Mouse (Mus musculus) T-helper 2 cell (primary cell): ENCODE data around the gene Gm1673.
"Not testable (repeated sequence)": the region's sequence is repeated elsewhere in the genome, so short reads cannot be mapped to it uniquely, and the experiment has no call there.

Experiments used
- in situ Hi-C: fragments of 300-600 bp; cut with MboI, MseI; formaldehyde crosslinking; loops from one replicate; pipeline ENCODE4 v1.15.1; 2025; ENCODE audit warnings: high pct_unique_total_duplicates

The Gm1673 gene

DNA sequence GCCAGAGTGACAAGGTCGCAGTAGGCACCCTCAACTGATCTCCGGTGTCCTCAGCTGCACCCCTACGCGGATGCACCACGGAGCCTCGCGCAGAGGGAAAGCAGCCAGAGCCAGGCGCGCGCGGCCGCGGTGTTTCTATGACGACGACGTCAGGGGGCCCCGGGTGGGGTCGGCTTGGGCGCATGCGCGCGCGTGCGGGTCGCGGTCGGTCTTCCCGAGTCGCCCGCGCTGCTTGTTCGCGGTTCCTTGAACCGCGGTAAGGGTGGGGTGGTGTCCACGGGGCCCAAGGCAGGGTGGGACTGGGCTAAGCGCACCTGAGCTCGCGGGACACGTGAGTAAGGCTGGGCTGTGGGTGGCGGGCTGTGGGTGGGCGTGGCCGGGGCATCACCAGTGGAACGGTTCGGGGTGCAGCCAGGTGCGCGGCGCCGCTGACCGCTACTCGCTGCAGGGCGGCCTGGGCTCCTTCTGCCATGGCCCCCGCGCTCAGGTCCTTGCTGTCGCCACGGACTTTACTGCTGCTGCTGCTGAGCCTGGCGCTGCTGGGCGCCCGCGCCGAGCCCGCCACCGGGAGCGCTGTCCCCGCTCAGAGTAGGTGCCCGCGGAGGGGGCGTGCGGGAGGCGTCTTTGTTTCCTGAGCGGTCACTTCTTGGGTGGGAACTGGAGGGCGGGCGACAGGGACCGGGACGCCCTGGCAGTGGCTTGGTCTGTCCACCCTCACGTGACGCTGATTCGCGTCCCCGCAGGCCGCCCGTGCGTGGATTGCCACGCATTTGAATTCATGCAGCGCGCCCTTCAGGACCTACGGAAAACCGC is at the start of gene Gm1673:
Gm1673 (plus strand) TSS at position 125 of the 813 bp plus-strand sequence.
- in situ Hi-C loops = no loop called here

DNA sequence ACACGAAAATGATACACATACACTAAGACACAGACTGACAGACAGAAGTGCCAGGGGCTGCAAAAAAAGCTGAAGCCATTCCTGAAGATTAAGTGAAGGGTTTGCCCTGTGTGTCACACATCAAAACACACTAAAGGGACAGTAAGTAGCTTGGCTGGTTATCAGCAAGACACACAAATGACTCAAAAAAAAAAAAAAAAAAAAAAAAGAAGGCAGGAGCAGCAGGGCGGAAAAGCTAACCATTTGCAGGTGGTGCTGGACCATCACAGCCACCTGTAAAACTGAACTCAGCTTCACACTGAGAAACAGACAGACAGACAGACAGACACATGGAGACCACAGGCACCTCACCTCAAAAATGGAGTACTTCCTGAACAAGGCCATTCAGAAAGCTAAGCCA is 49.2 kb upstream of the Gm1673 start:
- in situ Hi-C loops = no loop called here

DNA sequence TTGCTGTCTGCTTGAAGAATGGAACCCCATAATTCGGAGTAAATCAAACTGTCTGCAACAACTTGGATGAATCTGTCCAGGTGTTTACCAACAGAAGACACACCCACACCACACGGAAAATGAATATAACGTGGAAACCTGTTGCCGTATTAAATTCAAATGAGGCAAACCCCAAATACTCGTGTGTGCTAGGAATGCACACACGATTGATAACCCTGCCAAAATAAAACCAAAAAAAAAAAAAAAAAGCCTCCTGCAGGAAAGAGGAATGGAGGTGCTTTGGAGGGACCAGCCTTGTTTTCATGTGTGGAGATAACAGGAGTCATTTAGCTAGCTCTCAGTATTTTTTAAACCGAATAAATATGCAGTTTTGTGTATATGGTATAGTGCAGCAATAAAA is 48.4 kb upstream of the Gm1673 start:
- in situ Hi-C loops = no loop called here

DNA sequence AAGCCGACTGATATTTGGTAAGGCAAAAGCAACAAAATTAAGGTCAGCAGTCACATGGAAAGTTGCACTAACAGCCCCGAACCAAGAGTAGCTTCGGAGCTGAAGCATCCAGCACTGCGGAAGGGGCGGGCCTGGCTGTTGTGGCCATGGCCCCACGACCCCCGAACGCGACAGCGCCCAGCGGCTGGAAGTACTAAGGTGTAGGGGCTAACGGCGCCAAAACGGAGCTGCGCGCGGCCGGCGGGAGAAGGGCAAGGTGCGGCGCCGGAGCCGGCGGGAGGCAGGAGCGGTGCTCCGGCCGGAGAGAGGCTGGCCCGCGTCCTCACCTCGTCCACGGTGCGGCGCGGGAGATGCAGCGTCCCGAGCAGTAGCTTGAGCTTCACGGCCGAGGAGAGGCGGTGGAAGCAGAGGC is 47.5 kb upstream of the Gm1673 start:
- in situ Hi-C loops = no loop called here

DNA sequence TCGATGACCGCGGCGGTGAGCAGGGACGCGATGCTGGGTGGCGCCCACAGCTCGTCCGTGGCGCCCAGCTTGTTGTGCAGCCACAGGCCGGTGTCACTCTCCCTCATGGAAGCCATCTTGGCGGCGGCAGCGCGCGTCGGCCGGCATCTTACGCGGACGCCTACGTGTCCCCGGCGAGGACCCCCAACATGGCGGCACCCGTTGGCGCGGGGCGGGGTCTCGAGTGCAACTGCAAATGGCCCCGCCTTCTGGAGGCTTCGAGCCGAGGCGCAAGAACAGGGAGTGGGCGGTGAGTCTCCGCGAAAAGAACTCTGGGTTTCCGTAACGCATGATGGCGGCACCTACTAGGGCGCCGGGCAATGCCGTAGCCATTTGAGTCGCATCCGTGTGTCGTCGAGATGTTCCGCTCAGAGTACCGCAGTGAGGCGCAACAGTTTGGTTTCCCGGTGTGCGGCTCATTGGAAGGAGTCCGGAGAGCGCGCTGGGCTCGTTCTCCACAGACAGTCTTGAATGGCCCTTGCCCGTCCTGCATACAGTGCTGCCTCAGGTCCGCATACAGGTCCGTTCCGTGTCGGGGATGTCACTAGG is 47.0 kb upstream of the Gm1673 start, which contains the start of gene Nelfa:
Nelfa (minus strand) TSS at position 294 of the 588 bp plus-strand sequence.
- in situ Hi-C loops = no loop called here

DNA sequence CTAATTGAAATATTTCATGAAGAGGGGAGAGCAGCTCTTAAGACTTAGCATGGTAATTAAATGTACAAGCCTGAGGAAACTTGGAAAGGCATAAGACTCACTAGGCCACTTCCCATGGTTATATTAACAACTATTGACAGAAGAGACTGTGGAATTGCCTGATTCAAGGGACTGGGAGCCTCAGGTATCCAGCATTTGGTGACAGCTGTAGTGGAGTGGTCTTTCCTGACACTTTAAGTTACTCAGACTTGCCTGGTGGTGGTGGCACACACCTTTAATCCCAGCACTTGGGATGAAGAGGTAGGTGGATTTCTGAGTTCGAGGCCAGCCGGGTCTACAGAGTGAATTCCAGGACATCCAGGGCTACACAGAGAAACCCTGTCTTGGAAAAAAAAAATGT is 46.0 kb upstream of the Gm1673 start:
- in situ Hi-C loops = no loop called here

DNA sequence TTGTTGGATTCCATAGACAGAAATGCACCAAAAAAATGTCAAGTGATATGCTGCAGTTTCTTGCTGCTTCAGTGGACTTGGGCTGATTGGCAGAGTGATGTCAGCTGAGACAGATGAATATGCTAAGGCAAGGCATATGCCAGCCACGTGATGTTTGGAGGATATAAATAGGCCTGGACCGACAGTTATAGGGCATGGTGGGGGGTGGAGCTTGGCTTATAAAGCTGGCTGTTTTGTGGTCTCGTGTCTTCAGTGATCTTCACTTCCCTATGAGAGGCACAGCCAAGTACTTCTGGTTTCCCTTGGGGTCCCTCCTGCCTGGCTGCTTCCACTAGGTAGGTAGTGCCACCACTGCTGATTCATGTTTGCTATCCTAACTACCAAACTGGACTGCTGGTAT is 44.8 kb upstream of the Gm1673 start:
- in situ Hi-C loops = no loop called here

DNA sequence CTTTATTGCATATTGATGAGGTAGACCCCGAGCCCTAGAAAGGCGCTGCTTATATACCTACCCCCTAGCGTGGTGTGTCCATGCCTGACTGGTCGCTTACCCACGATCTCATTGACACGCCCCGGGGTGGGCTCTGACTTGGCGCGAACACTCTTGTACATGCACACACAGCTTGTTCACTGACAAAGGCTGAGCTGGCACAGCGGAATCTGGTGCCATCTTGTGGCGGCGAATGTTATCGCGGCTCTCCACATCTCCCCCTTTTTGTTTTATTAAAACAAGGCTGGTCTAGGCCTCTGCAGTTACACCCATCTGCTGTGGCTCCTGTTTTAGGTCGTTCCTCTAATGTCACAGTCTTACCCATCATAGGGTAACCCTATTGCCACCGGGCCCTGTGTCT is 36.2 kb upstream of the Gm1673 start:
- in situ Hi-C loops = not testable (repeated sequence)

DNA sequence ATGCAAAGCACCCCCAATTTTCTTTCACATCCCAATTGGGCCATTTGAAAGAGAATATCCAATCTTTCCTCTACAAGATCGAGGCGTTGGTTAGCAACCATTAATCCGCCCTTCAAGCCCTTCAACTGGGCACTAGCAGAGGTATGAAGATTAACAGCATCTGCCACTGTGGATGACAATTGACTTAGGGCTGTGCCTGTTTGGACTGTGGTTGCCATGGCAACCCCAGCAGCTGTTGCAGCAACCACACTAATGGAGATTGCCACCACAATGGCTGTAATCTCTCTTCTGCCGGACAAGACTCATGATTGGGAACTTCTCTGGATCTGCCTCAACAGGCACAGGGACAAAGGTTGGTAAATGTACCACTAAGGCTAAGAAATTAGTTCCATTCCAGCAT is 34.9 kb upstream of the Gm1673 start:
- in situ Hi-C loops = no loop called here

DNA sequence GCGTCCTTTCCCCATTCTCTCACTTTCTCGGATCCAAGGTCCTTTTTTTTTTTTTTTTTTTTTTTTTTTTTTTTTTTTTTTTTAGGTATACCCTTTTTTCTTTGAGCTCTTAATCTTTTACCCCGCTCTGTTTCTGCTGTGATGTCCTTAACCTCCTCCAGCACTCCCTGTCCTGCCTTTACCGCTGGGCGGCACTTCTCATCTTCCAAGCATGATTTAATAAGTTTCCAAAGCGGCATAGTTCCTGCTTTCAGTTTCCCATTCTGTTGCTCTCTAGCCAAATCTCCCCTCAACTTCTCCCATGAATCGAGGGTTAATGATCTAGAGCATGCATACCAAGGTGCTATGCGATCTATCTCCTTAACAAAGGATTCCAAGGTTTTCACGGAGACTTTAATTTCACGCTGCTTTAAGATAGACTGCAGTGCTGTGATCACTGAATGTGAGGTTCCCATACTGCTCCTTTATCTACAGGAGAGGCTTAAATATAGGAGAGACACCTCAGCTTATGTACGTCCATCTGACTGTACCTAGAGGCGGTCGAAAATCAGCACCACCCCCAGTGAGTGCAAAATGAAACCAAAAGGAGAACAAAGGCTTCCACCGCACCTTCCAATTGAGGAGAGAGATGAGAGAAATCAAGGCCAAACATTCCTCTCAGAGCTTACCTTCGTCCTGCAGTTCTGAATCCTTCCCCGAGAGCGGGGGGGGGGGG is 29.6 kb upstream of the Gm1673 start:
- in situ Hi-C loops = no loop called here

DNA sequence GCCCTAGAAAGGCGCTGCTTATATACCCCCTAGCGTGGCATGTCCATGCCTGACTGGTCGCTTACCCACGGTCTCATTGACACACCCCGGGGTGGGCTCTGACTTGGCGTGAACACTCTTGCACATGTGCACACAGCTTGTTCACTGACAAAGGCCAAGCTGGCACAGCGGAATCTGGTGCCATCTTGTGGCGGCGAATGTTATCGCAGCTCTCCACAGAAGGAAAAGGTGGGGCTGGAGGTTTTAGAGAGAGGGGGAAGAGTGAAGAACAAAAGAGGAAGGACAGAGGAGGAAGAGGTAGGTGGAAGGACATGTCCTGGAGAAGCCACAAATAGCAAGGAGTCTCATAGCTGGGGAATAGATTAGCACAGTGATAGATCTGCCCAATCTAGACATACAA is 28.9 kb upstream of the Gm1673 start:
- in situ Hi-C loops = no loop called here

DNA sequence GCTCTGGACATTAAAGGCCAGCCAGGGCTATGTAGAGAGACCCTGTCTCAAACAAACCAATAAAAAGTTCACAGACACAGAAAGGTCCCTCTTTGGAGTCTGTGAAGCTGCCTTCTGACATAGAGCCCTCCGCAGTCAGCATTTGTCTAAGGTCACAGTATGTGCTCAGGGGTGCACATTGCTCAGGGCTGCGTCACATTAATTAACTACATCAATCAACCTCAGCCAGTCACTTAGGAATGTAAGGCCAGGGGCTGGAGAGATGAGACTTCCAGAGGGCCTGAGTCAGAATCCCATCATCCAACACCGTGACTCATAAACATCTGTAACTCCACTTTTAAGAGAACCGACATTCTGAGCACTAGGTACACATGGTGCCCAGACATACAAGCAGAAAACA is 27.4 kb upstream of the Gm1673 start:
- in situ Hi-C loops = no loop called here

DNA sequence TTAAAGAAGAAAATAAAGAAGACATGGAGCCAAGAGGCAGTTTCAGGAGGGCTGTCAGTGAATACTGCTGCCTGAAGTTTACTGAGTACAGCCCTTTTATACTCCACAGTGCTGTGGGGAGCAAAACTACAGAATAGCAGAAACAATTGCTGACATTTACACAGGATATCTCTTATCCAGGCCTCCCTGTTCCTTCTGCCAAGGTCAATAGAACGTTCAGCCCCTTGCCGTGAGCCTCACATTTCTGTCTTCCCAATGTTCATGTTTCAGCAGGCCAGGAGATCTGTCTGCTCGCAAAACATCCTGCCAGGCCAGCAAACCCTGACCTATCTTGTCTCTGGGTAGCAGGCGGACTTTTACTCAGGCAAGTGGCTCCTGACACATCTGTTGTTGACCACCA is 23.9 kb upstream of the Gm1673 start:
- in situ Hi-C loops = no loop called here

DNA sequence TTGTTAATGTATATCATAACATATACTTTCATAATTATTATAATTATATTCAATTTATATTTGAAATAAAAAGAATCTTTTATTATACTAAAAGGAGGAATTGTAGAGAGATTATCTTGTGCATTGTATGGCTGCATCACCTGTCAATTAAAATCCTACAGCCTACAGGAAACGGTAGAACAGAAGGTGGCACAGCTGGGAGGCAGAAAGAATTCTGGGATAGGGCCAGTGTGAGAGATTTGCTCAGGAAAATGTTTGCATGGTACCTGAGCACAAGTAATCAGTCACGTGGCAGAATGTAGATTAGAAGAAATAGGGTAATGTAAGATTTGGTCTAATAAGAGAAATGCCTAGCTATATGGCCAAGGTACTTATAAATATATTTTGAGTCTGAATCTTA is 8.5 kb upstream of the Gm1673 start:
- in situ Hi-C loops = no loop called here

DNA sequence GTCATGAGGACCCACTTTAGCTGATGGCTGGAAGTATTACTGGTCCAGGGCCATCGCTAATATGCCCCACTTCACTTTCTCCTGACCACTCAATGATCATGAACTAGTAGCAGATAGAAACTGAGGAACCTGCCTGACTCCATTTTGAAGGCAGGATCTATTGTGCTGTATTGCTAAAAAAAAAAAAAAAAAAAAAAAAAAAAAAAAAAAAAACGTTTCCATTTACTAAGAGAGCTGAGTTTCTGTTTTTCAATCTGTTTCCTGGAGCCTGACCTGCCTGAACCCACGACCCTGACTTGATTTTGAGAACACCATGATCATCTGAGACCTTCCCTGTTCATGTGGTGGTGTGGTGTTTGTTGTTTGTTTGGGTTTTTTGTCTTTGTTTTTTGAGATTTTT is 7.0 kb upstream of the Gm1673 start:
- in situ Hi-C loops = no loop called here

DNA sequence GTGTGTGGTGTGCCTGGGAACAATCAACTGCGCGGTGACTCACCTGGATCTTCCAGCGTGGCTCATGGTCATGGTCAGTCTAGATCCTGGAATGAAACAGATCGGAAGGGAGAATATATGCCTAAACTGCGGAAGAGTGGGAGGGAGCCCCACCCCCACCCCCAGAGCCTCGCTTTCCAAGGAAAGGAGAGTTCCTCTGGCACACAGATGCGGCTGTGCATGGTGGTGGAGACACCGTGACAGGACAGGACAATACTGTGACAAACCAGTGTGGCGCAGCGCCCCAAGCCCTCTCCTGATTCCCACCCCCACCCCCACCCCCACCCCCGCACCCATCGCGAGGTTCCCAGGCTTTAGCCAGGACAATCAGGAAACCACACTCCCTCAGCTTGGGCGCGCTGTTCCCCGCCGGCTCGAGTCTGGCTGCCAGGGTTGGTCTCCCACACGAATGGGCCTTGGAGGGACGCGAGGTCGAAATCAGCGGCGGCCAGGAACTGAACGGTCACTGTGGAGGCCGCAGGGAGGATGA is 438 bp upstream of the Gm1673 start:
- in situ Hi-C loops = no loop called here

DNA sequence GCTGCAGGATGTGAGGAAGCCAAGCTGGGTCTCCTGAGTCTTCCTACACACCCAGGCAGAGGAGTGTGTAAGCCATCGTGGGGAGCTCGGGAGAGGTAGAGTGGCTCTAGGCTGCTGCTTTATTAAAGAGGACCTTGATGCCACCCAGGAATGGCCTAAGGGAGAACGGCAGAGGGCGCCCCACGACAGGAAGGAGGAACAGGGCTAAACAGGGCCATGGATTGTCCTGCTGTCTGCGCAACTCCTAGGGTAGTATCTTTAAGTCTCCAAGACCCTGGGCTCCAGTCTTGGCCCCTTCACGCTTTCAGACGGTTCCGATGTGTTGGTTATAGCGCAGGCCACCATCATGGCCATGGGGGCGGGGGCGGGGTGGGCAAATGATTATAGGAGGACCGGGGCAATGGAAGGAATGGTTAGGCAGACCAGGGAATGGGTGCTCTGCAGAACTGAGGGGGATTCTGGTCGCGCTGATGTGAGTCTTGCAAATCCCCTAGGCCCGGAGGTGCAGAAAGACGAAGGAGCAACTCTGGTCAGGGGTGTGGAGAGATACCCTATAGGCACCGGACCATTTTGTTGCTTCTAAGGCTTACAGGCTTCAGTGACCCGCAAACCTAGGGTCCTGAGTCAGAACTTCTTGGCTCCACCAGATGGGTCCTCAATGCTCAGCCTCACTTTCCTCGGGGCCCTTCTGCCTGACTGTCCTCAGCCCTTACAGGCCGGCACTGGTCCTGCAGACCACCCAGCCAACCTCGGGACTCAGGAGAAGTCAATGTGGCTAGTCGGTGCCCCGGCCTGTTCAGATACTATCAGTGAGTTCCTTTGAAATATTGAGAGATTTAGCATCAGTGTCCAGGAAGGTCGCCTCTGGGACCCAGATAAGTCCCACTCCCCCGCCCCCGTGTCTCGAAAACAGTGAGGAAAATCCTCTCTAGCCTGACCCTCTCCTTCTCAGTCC is 11.7 kb downstream of the Gm1673 start:
- in situ Hi-C loops = no loop called here

DNA sequence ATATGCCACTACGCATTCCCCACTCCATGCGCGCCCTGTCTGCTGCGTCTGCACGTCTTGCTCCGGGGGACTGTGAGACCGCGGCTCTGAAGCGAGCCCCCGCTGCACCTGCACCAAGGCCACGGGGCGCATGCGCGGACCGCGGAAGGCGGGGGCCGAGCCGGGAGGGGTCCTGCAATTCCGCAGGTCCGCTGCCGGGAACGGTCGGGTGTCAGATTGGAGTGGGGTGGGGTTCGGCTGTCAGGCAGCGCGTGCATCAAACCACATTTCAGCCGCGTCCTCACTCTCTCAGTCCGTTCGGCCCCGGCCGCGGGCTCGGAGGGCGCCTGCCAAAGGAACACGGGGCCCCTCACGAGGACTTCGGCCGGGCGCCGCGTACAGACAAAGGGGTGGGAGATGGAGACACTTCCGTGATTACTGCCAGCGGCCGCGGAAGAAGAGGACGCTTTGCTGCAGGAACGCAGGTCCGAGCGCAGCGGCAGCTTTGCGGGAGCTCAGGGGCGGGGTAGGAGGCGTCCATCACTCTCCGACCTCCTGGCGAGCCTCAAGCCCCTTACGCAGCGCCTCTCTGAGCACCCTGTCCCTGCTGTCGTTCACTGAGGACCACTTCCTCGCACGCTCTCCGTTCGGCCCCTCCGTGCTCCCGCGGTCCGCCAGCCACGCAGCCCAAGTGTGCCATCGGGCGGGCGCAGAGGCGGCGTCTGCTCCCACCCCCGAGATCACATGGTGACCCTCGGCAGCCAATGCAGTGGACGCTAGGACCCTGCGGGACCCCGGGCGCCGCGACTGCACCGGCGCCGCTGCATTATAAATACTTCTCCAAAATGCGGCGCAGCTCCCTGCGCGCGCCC is 12.8 kb downstream of the Gm1673 start, which contains the start of gene Nat8l:
Nat8l (plus strand) TSS at position 142 of the 851 bp plus-strand sequence.
- in situ Hi-C loops = no loop called here

DNA sequence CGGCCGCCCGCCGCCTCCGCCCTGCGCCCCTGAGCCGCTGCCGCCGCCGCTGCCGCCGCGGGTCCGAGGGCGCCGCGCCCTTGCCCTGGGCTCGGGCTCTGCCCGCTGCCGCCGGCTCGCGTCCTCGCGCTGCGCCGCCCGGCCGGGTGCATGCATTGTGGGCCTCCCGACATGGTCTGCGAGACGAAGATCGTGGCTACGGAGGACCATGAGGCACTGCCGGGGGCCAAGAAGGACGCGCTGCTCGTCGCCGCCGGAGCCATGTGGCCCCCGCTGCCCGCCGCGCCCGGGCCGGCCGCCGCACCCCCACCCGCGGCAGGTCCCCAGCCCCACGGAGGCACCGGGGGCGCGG is 13.4 kb downstream of the Gm1673 start:
- in situ Hi-C loops = no loop called here

DNA sequence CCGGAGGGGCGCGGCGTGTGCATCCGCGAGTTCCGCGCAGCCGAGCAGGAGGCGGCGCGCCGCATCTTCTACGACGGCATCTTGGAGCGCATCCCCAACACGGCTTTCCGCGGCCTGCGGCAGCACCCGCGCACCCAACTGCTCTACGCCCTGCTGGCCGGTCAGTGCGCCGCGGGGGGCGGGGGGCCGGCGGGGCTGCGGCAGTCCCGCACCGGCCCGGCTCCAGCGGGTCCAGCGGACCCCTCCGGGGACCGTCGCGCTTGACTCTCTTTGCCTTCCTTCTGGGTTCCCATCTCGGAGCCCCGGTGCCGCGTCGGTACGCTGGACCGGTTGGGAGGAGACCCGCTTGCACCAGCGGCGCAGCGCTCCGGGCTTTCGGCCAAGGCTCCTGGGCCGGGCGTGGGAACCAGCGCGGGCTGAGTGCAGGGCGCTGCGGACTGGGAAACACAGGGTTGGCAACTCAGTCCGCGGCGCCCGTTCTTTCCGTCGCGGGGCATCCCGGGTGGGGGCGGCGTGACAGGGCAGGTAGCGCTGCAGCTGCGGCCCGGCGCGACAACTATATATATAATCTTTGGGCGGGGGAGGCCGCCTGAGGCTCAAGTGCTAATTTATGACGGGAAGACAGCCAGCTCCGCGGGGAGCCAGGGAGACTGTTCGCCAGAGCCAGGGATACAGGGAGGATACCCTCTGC is 14.0 kb downstream of the Gm1673 start:
- in situ Hi-C loops = no loop called here
